Mouse (Mus musculus) G1E (cell line): ENCODE results near the gene Creb3. TPM values are rescaled to one million over a fixed set of nuclear protein-coding genes. Genes with fewer than 3 reads are reported as not detected.
A peak's percentile ranks its signal among the peaks of the same experiment; 100 is the strongest.

Experiments
- ATAC-seq: 2 replicates; pipeline ENCODE4 v1.8.0; 2016; ENCODE audit warnings: mild to moderate bottlenecking; ENCODE audit not compliant: insufficient number of reproducible peaks, poor library complexity, low FRiP score, severe bottlenecking; ENCODE audit errors: extremely low read depth
- DNase-seq: peaks from one replicate; pipeline ENCODE4 v3.0.0; 2012; ENCODE audit warnings: low spot score
- H3K27me3 ChIP-seq: 2 replicates; pipeline ENCODE4 v1.6.1; 2012; ENCODE audit warnings: mild to moderate bottlenecking, low read length, inconsistent platforms; ENCODE audit not compliant: insufficient read depth
- H3K36me3 ChIP-seq: replicated peaks from 2 replicates; pipeline ENCODE3; 2012; ENCODE audit warnings: mild to moderate bottlenecking, inconsistent platforms
- H3K4me1 ChIP-seq: 2 replicates; pipeline ENCODE4 v1.6.1; 2012; ENCODE audit warnings: low read depth, low read length, inconsistent platforms, mixed read lengths; ENCODE audit not compliant: insufficient read depth
- H3K4me3 ChIP-seq: 2 replicates; pipeline ENCODE4 v1.5.1; 2012; ENCODE audit warnings: low read depth, mild to moderate bottlenecking, inconsistent platforms, low read length, moderate library complexity, mixed read lengths
- H3K9me3 ChIP-seq: replicated peaks from 2 replicates; pipeline ENCODE4 v1.6.1; 2012; ENCODE audit warnings: inconsistent platforms
- CTCF ChIP-seq: IDR thresholded peaks from 2 replicates; pipeline ENCODE4 v1.5.1; 2012; ENCODE audit warnings: low read depth, low read length, inconsistent platforms, mixed read lengths
- GATA1 ChIP-seq: IDR thresholded peaks from 2 replicates; pipeline ENCODE4 v1.6.1; 2012; ENCODE audit warnings: borderline replicate concordance, low read length, inconsistent platforms, mixed read lengths
- GATA2 ChIP-seq: IDR thresholded peaks from 2 replicates; pipeline ENCODE4 v1.6.1; 2012; ENCODE audit warnings: low read depth, low read length, inconsistent platforms, borderline replicate concordance
- POLR2AphosphoS5 ChIP-seq: IDR thresholded peaks from 2 replicates; pipeline ENCODE4 v1.6.1; 2012; ENCODE audit warnings: low read depth, low read length, inconsistent platforms; ENCODE audit not compliant: insufficient replicate concordance
- TAL1 ChIP-seq: conservative IDR thresholded peaks from 2 replicates; pipeline ENCODE4 v1.6.1; 2012; ENCODE audit warnings: low read depth, low read length, inconsistent platforms, mixed read lengths
- polyA plus RNA-seq: library from polyadenylated mRNA; stranded (reverse); fragments of >175 nt; gene quantifications from 2 replicates; pipeline ENCODE4 v1.2.3, GENCODE M21; 2012
- total RNA-seq, 2 experiments: library from RNA; stranded (forward) in 1 of 2; stranded (reverse) in 1 of 2; fragments of 200-1000 nt in 1 of 2; fragments of >200 nt in 1 of 2; fragmentation: Nextera tagmentation in 1 of 2; gene quantifications; 2 replicates each; pipeline ENCODE4 v1.2.3; 2014 to 2017

Creb3 gene
- total and polyA plus RNA-seq, 3 experiments = 1.9 to 60.0 (median 9.4) TPM

DNA sequence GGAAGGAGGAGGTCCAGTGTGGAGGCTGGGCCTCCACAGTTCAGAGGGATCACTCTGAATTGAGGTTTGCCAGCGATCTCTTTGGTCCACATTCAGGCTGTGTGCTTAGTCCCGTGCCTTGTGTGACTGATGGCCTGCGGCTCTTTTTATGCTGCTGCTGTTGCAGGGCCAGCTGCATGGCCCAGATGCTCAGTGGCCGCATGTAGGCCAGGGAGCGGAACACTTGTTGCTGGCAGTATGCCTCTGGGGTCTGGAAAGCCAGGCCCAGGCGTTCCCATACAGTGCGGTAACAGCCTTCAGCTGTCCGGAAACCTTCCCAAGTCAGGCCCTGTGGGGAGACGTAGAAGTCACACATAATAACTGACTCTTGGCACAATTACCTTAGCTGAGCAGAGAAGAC, 5.0 kb downstream of the Creb3 start:
- Histone ChIP-seq H3K9me3 (no peaks in the 10 kb centered on the region), H3K27me3 (no peaks in the 10 kb centered on the region), H3K36me3 (peaks cover 88% of the 10 kb centered on the region), H3K4me1 (peaks cover 37% of the 10 kb centered on the region), H3K4me3 (no peak overlapping the region)
- no peak for DNase-seq
- TF ChIP-seq POLR2AphosphoS5 = no peak
- no peak for TF ChIP-seq GATA1
- TF ChIP-seq CTCF = no peak
- no peak for TF ChIP-seq GATA2
- TF ChIP-seq TAL1 = no peak
- no peak for ATAC-seq

DNA sequence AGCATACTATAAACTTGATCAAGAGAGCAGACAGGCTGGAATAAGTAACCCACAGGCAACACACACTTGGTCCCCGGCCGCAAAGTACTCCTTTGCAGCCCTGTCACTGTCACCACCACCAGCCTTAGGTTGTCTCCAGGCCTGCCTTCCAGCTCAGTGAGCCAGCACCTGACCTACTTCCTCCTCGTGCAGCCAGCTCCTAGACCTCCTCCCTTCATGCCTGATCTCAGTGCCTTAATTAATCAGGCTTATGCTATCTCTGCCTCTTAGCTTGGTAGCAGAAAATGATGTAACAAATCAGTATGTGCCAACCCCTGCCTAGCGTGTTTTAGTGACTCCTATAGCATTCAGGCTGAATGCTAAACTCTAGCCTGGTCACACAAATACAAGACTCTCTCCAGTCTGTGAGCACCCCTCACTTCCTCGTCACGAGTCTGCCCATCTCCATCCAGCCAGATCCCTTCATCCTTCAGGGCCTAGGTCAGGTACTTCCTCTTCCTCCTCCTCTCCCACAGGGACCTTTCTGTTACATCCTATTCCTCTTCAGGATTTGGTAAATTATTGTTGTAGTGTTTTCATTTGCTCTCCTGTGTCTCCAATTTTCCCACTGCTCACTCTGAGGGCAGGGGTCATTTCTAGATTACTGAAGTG, 9.4 kb downstream of the Creb3 start:
- ATAC-seq (no peak), DNase-seq (no peak)
- H3K36me3 ChIP-seq = peaks cover 98% of the 10 kb centered on the region
- no peak overlapping the region for H3K4me3 ChIP-seq
- peaks cover 44% of the 10 kb centered on the region for H3K4me1 ChIP-seq
- H3K9me3 ChIP-seq = no peaks in the 10 kb centered on the region
- no peaks in the 10 kb centered on the region for H3K27me3 ChIP-seq
- no peak for TF ChIP-seq CTCF
- no peak for TF ChIP-seq GATA1
- TF ChIP-seq TAL1 = no peak
- TF ChIP-seq GATA2 = no peak

- H3K4me1 ChIP-seq = peaks cover 53% of the 10 kb centered on the region
- peaks cover 82% of the 10 kb centered on the region for H3K36me3 ChIP-seq
- H3K9me3 ChIP-seq = no peaks in the 10 kb centered on the region
- H3K4me3 ChIP-seq = no peak overlapping the region
- DNase-seq = no peak
- no peaks in the 10 kb centered on the region for H3K27me3 ChIP-seq
- no peak for ATAC-seq
- no peak for TF ChIP-seq POLR2AphosphoS5
- no peak for TF ChIP-seq TAL1
- TF ChIP-seq CTCF = no peak
- TF ChIP-seq GATA1 = no peak
- no peak for TF ChIP-seq GATA2
Observed at GRCm38 (mm10) chr4:43573561-43573960, 11.4 kb downstream of the Creb3 start.

GRCm38 (mm10) chr4:43575356-43575755, 13.2 kb downstream of the Creb3 start:
- no peaks in the 10 kb centered on the region for H3K27me3 ChIP-seq
- no peak overlapping the region; the same call in 1 of the 2 replicates for H3K4me3 ChIP-seq

DNA sequence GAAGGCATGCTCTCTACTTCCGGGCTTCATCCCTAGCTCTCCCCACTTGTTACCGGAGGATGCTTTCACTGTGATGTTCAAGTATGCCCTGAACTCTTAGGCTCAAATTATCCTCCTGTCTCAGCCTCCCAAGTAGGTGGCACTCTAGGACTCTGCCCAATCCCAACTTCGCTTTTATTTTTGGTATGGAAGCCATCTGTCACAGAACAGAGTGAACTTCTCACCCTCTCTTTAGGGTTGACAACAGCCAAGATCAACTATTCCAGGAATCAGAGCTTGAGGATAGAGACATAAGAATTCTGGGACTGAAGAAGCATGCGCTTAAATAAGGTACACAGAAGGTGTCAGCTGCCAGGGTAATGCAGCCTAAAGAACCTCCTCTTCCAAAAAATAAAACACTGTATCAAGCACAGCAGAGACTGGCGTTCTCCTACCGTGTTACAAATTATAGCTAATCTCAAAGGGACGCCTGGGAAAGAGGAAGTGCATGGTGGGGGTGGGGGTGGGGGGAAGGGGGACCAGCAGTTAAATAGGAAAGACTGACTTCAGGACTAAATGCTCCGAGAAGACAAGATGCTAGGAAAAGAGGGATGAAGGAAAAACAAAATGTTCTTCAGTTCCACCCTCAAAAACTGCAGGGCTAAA, 15.2 kb downstream of the Creb3 start:
- H3K27me3 ChIP-seq = no peaks in the 10 kb centered on the region
- peaks cover 71% of the 10 kb centered on the region for H3K36me3 ChIP-seq
- no peak for DNase-seq
- TF ChIP-seq POLR2AphosphoS5 (no peak), GATA1 (no peak), GATA2 (no peak), TAL1 (no peak), CTCF (no peak)
- no peak for ATAC-seq
- peaks cover 70% of the 10 kb centered on the region for H3K4me1 ChIP-seq
- peak overlapping the region; percentile 77 for H3K4me3 ChIP-seq
- H3K9me3 ChIP-seq = no peaks in the 10 kb centered on the region

More at GRCm38 (mm10) chr4:43575356-43575755, 13.2 kb downstream of the Creb3 start:
- DNase-seq = no peak
- Histone ChIP-seq H3K36me3 (peaks cover 71% of the 10 kb centered on the region), H3K4me1 (peaks cover 65% of the 10 kb centered on the region), H3K9me3 (no peaks in the 10 kb centered on the region)
- TF ChIP-seq GATA1 (no peak), CTCF (no peak), GATA2 (no peak), TAL1 (no peak), POLR2AphosphoS5 (no peak)
- ATAC-seq = no peak

- H3K36me3 ChIP-seq = peaks cover 71% of the 10 kb centered on the region
- TF ChIP-seq GATA2 = no peak
- TF ChIP-seq TAL1 = no peak
- TF ChIP-seq POLR2AphosphoS5 = no peak
- TF ChIP-seq CTCF = no peak
- no peak for TF ChIP-seq GATA1
- peak; percentile 92 for ATAC-seq
- peak; percentile 89 for DNase-seq
- no peaks in the 10 kb centered on the region for H3K27me3 ChIP-seq
- peak within 1 kb of the TSS; percentile 77 for H3K4me3 ChIP-seq
- peaks cover 74% of the 10 kb centered on the region for H3K4me1 ChIP-seq
- H3K9me3 ChIP-seq = no peaks in the 10 kb centered on the region
Observed at GRCm38 (mm10) chr4:43578376-43579204, 16.5 kb downstream of the Creb3 start, which contains the start of the genes Rgp1 and Gba2. TSS of gene Rgp1 (plus strand) at chr4:43578715. TSS of gene Gba2 (minus strand) at chr4:43578873.
